Mouse (Mus musculus): ENCODE measurements around the gene Kcnj6.

DNA sequence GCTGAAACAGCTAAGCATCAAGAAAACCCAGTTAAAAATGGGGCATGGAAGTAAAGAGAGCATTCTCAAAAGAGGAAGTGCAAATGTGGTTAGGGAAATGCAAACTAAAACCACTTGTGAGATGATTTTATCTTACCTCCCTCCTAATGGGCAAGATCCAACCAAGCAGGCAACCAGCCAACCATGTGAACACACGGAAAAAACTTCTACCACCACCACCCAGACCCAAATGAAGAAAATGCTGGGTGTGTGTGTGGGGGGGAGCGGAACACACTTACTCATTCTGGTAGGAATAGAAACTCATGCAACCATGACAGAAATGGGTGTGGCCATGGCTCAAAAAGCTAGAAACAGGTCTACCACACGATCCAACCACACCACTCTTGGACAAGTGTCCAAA, 12.4 kb upstream of the Kcnj6 start:
- no peak for TF ChIP-seq CTCF (IDR thresholded peaks at IDR 0.05; ENCODE audit: borderline replicate concordance, control insufficient read depth, extremely low read depth, insufficient read depth, low read length, poor library complexity)
- no peak for TF ChIP-seq POLR2A (IDR thresholded peaks at IDR 0.05; ENCODE audit: control insufficient read depth, extremely low read depth, insufficient read depth, low read length, poor library complexity)

Data from thymus, adult 2 months (tissue).